Mouse (Mus musculus): ENCODE results near the gene Med13l. TPM values are rescaled to one million over a fixed set of nuclear protein-coding genes. Genes with fewer than 3 reads are reported as not detected.
A peak's percentile ranks its signal among the peaks of the same experiment; 100 is the strongest.

Gene Med13l
- polyA plus RNA-seq, 1 experiment from 2014 or later, result 14.6 TPM

DNA sequence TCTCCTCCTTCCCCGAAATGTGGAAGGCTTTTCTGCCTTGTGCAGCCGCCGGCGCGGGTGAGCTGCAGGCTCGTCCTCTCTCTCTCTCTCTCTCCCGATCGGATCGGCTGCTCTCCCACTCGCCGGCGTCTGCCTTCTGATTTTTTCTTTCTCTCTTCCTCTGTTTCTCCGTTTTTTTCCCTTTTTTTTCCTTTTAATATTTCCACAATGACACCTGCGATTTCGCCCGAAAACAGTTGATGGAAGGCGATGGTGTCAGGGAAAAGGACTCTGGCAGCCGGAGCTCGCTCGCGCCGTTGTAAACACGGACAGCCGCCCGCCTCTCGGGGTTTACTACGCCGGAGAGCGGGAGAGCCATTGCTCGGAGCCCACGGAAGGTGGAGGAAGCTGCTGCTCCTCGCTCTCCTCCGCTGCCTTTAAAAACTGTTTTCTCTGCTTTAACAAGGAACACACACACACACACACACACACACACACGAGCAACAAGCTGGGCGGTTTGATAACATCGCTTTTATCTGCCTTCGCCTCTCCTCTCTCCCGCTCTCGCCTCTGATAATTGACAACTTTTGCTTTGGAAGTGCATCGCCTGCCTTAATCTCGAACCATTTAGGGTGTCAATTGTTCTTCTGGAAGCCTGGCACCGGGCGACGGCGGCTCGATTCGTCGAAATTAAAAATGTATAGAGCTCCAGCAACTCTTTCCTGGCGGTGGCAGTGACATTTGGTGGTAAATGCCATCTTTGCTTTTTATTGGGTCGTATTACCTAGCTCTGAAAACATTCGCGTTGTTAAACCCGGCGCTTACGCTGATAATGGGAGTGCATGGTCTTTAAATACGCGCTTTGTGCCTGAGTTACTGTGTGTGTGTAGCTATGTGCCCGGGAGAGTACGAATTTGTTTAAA, 858 bp downstream of the Med13l start:
- peaks cover 36% of the 10 kb centered on the region for H3K4me1 ChIP-seq (ENCODE audit: control insufficient read depth, insufficient read depth, low read length)

DNA sequence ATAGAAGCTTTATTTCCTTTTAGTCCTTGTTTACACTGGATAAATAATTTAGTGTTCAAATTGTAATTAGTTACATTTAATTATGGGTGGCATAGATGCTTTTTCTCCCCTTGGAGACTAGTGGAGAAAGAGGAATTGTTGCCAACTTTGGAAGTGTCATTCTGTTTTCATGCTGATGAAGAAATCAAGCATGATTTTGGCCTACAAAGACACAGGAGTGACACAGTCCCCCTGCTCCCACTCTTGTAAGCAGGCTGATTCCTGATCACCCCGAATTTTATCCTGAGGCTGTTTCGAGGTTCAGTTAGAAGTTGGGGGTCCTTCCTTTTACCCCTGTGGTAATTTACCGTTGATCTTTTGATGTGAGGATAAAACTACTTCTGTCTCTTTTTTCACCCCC, 1.7 kb downstream of the Med13l start:
- ATAC-seq (no peak), DNase-seq (ENCODE audit: low spot score) (peak; percentile 41)
- Histone ChIP-seq H3K4me1 (ENCODE audit: control insufficient read depth, insufficient read depth, low read length) (peaks cover 43% of the 10 kb centered on the region), H3K36me3 (ENCODE audit: control insufficient read depth, insufficient read depth, low read length) (no peaks in the 10 kb centered on the region), H3K4me3 (ENCODE audit: low read depth, low read length) (peak overlapping the region; percentile 84), H3K4me2 (ENCODE audit: low read length) (peak overlapping the region; percentile 72), H3K9me3 (replicated peaks; ENCODE audit: control insufficient read depth, low read length) (no peaks in the 10 kb centered on the region), H3K27ac (ENCODE audit: low read depth, low read length) (no peak overlapping the region), H3K9ac (ENCODE audit: low read length) (peak overlapping the region; percentile 91), H3K27me3 (replicated peaks; ENCODE audit: control insufficient read depth, insufficient read depth, low read length) (no peaks in the 10 kb centered on the region)
- WGBS, result 40% methylated on average over 3 of the region's 3 CpGs

More for the DNA sequence above, 858 bp downstream of the Med13l start:
- Histone ChIP-seq H3K36me3 (ENCODE audit: control insufficient read depth, insufficient read depth, low read length) (no peaks in the 10 kb centered on the region), H3K9me3 (replicated peaks; ENCODE audit: control insufficient read depth, low read length) (no peaks in the 10 kb centered on the region), H3K4me2 (ENCODE audit: low read length) (peak overlapping the region; percentile 72), H3K27ac (ENCODE audit: low read depth, low read length) (peak overlapping the region; percentile 96), H3K27me3 (replicated peaks; ENCODE audit: control insufficient read depth, insufficient read depth, low read length) (no peaks in the 10 kb centered on the region), H3K9ac (ENCODE audit: low read length) (peak overlapping the region; percentile 91), H3K4me3 (ENCODE audit: low read depth, low read length) (peak overlapping the region; percentile 84)
- DNase-seq (ENCODE audit: low spot score) (peak; percentile 49), ATAC-seq (no peak)
- WGBS, result under 1% methylated on average over 56 of the region's 59 CpGs

DNA sequence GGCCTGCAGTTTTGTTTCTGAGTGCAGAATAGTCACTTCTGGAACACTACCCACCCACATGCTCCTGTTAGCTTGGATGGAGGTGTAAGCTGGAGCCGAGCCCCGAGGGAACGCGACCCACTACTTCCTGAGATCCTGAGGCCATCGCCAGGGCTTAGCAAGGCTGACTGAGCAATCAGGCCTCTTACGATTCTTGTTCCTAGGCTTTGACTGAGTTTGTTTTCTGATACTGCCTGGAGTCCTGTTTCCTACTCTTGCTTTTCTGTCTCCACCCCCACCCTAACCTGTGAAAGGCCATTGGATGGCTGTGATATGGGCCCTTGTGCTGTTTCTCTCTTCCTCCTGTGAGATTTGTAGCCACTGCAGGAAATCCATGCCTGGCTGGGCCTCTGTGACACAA, 3.1 kb downstream of the Med13l start:
- Histone ChIP-seq H3K4me1 (ENCODE audit: control insufficient read depth, insufficient read depth, low read length) (peaks cover 55% of the 10 kb centered on the region), H3K27me3 (replicated peaks; ENCODE audit: control insufficient read depth, insufficient read depth, low read length) (no peaks in the 10 kb centered on the region), H3K4me2 (ENCODE audit: low read length) (peak overlapping the region; percentile 23), H3K36me3 (ENCODE audit: control insufficient read depth, insufficient read depth, low read length) (no peaks in the 10 kb centered on the region), H3K9me3 (replicated peaks; ENCODE audit: control insufficient read depth, low read length) (no peaks in the 10 kb centered on the region), H3K9ac (ENCODE audit: low read length) (peak overlapping the region; percentile 13; the same call in 1 of the 2 replicates), H3K4me3 (ENCODE audit: low read depth, low read length) (no peak overlapping the region), H3K27ac (ENCODE audit: low read depth, low read length) (no peak overlapping the region)
- ATAC-seq (no peak), DNase-seq (ENCODE audit: low spot score) (no peak)
- WGBS, result 19% methylated on average over 6 of the region's 6 CpGs

DNA sequence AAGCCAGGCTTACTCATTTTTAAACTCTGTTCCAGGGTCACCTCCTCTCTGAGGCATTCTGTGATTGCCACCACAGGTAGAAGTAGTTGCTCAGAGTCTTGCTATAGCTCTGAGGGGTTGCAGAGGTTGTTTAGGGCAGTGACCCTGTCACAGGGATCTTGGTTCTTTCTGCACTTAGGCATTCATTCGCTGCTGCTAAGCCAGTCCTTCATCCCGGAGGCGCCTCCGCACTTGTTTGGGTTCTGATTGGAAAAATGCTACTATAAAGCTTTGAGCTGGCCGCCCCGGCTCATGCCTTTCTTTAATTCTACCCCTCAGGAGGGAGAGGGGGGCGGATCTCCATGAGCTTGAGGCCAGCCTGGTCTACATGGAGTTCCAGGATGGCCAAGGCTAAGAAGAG, 6.9 kb downstream of the Med13l start:
- Histone ChIP-seq H3K9me3 (replicated peaks; ENCODE audit: control insufficient read depth, low read length) (no peaks in the 10 kb centered on the region), H3K4me1 (ENCODE audit: control insufficient read depth, insufficient read depth, low read length) (peaks cover 71% of the 10 kb centered on the region), H3K9ac (ENCODE audit: low read length) (peak overlapping the region; percentile 29; the same call in 1 of the 2 replicates), H3K36me3 (ENCODE audit: control insufficient read depth, insufficient read depth, low read length) (no peaks in the 10 kb centered on the region), H3K27me3 (replicated peaks; ENCODE audit: control insufficient read depth, insufficient read depth, low read length) (no peaks in the 10 kb centered on the region), H3K4me3 (ENCODE audit: low read depth, low read length) (no peak overlapping the region), H3K4me2 (ENCODE audit: low read length) (no peak overlapping the region), H3K27ac (ENCODE audit: low read depth, low read length) (no peak overlapping the region)
- 7% methylated on average over 7 of the region's 7 CpGs for WGBS
- DNase-seq (ENCODE audit: low spot score), result no peak
- no peak for ATAC-seq

DNA sequence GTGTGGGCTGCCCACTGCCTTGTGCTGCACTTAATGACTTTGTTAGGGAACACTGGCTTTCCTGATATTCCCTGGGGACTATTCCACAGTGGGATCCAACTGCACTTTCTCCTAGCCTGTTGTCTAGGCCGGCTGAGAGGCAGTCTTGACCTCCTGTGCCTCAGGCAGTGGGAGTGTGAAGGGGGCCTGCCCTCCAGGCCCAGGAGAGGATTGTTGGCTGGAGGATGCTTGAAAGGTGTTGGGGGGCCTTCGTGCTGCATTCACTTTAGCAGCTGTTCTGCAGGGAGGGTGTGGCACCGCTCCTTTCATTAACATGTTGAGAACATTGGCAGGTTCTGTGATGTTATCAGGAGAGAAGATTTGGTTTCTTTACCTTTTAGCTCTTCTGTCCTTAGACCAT, 8.5 kb downstream of the Med13l start:
- H3K9me3 ChIP-seq (replicated peaks; ENCODE audit: control insufficient read depth, low read length), result no peaks in the 10 kb centered on the region
- no peak overlapping the region for H3K9ac ChIP-seq (ENCODE audit: low read length)
- peaks cover 56% of the 10 kb centered on the region for H3K4me1 ChIP-seq (ENCODE audit: control insufficient read depth, insufficient read depth, low read length)
- 37% methylated on average over 3 of the region's 3 CpGs for WGBS
- H3K27ac ChIP-seq (ENCODE audit: low read depth, low read length), result no peak overlapping the region
- H3K4me2 ChIP-seq (ENCODE audit: low read length), result no peak overlapping the region
- H3K36me3 ChIP-seq (ENCODE audit: control insufficient read depth, insufficient read depth, low read length), result no peaks in the 10 kb centered on the region
- H3K4me3 ChIP-seq (ENCODE audit: low read depth, low read length), result no peak overlapping the region
- H3K27me3 ChIP-seq (replicated peaks; ENCODE audit: control insufficient read depth, insufficient read depth, low read length), result no peaks in the 10 kb centered on the region
- no peak for DNase-seq (ENCODE audit: low spot score)
- ATAC-seq, result no peak

DNA sequence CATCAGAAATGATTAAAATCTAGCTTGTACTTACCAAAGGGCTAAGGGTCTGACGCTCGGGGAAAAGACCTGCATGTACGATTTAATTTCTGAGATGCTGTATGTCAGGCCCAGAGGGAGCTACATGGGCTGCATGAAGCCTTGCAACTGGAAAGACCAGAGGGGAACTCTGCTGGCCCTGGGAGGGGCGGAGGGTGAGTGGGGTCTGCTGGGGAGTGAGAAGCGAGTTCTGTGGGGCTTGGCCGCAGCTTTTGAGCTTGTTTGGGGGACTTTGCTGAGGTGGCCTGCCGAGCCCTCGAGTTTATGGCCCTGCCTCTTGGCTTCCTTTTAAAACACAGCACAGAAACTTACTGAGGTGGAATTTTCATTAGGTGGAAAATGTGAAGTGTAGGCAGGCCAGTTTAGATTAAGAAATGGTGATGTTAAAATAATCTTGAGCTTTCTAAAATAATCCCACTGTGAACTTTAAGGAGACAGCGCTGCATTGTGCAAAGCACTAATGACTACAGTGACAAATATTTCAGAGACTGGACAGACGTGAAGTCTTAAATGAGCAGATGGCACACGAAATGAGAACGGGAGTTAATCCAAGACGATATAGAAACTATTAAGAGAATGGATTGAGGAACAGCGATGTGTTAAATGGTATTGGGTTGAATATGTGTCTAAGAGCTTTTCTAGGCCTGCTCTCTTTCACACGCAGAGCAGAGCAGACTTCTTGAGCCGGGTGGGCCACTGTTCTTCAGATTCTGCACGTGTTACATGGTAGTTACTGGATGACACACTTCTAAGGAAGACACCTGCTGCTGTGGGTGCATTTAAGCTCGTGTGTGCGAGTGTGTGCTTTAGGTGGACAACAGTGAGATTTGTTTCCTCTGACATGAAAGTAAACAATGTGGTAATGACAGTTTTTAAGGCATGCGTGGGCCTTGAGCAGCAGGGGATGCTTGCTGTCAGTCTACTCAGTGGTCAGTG, 9.4 kb downstream of the Med13l start:
- Histone ChIP-seq H3K9ac (ENCODE audit: low read length) (no peak overlapping the region), H3K36me3 (ENCODE audit: control insufficient read depth, insufficient read depth, low read length) (no peaks in the 10 kb centered on the region), H3K27me3 (replicated peaks; ENCODE audit: control insufficient read depth, insufficient read depth, low read length) (no peaks in the 10 kb centered on the region), H3K4me3 (ENCODE audit: low read depth, low read length) (no peak overlapping the region), H3K27ac (ENCODE audit: low read depth, low read length) (peak overlapping the region; percentile 52; the same call in 1 of the 2 replicates), H3K4me2 (ENCODE audit: low read length) (no peak overlapping the region; the same call in 1 of the 2 replicates), H3K4me1 (ENCODE audit: control insufficient read depth, insufficient read depth, low read length) (peaks cover 57% of the 10 kb centered on the region), H3K9me3 (replicated peaks; ENCODE audit: control insufficient read depth, low read length) (no peaks in the 10 kb centered on the region)
- ATAC-seq, result 0 out of 2 replicates have a peak, but pooled peaks have one; percentile 20
- 46% methylated on average over 20 of the region's 20 CpGs for WGBS
- DNase-seq (ENCODE audit: low spot score), result peak; percentile 61

DNA sequence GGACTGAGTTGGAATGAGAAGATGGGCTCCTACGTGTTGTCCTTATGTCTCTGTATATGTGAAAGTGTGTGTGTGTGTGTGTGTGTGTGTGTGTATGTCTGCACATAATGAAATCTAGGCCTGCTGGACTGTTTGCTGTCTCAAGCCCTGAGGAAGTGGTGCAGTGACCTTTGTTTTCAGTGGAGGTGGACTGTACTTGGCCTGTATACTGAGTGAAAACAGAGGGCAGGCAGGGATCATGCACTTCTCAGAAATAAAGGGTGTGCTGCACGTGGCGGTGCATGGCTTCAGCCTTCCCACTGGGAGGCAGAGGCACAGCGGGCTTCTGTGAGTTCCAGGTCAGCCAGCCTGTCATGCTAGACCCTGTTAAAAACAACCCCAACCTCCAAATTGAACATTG, 11.0 kb downstream of the Med13l start:
- H3K27ac ChIP-seq (ENCODE audit: low read depth, low read length), result no peak overlapping the region
- ATAC-seq (no peak), DNase-seq (ENCODE audit: low spot score) (no peak)
- H3K36me3 ChIP-seq (ENCODE audit: control insufficient read depth, insufficient read depth, low read length), result no peaks in the 10 kb centered on the region
- no peaks in the 10 kb centered on the region for H3K9me3 ChIP-seq (replicated peaks; ENCODE audit: control insufficient read depth, low read length)
- H3K9ac ChIP-seq (ENCODE audit: low read length), result no peak overlapping the region
- H3K27me3 ChIP-seq (replicated peaks; ENCODE audit: control insufficient read depth, insufficient read depth, low read length), result no peaks in the 10 kb centered on the region
- 56% methylated on average over 4 of the region's 4 CpGs for WGBS
- H3K4me1 ChIP-seq (ENCODE audit: control insufficient read depth, insufficient read depth, low read length), result peaks cover 50% of the 10 kb centered on the region
- H3K4me2 ChIP-seq (ENCODE audit: low read length), result no peak overlapping the region
- H3K4me3 ChIP-seq (ENCODE audit: low read depth, low read length), result no peak overlapping the region

DNA sequence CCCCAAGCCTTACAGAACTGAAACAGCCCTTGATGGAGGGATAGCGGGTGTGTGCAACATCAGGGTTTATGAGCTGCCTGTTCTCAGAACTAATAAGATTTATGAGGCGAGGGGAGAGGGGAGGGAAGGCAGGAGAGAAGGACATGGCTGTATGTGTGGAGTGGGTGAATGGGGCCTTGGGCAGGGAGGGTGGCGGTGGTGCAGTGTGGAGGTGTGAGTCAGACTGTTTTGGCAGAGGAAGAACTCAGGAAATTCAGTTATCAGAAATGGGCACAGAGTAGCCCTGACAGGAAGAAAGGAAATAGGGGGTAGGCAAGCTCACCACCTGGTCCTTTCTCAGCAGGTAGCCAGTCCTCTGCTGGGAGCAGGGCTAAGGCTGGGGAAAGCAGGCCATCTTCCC, 13.8 kb downstream of the Med13l start:
- Histone ChIP-seq H3K9ac (ENCODE audit: low read length) (no peak overlapping the region), H3K4me1 (ENCODE audit: control insufficient read depth, insufficient read depth, low read length) (peaks cover 36% of the 10 kb centered on the region), H3K27ac (ENCODE audit: low read depth, low read length) (no peak overlapping the region), H3K4me3 (ENCODE audit: low read depth, low read length) (no peak overlapping the region), H3K4me2 (ENCODE audit: low read length) (no peak overlapping the region), H3K27me3 (replicated peaks; ENCODE audit: control insufficient read depth, insufficient read depth, low read length) (no peaks in the 10 kb centered on the region), H3K9me3 (replicated peaks; ENCODE audit: control insufficient read depth, low read length) (no peaks in the 10 kb centered on the region), H3K36me3 (ENCODE audit: control insufficient read depth, insufficient read depth, low read length) (no peaks in the 10 kb centered on the region)
- DNase-seq (ENCODE audit: low spot score) (no peak), ATAC-seq (no peak)
- 77% methylated on average over 3 of the region's 3 CpGs for WGBS
